Mouse (Mus musculus) kidney, embryonic 15.5 days (tissue): ENCODE data around the gene Fthl17f. TPM values are rescaled to one million over a fixed set of nuclear protein-coding genes. Genes with fewer than 3 reads are reported as not detected.

Experiments used
- polyA plus RNA-seq: library from polyadenylated mRNA; unstranded; fragments of >200 nt; fragmentation: Nextera tagmentation; extraction: Ambion mirVana; gene quantifications from 2 replicates; pipeline ENCODE4 v1.2.1, GENCODE M21; 2015

Fthl17f gene
- polyA plus RNA-seq, 1 experiment from 2014 or later = not detected

Other genes with a start within 250 kb of the Fthl17f start
- gene Gm6592, start 219.0 kb upstream of the Fthl17f start, polyA plus RNA-seq = not detected in 2 replicates
- gene Gm5751, start 188.8 kb upstream of the Fthl17f start, polyA plus RNA-seq = not detected in 2 replicates
- 3.6 and 3.7 TPM in 2 replicates for gene B630019K06Rik, start 170.6 kb upstream of the Fthl17f start, polyA plus RNA-seq
- gene Fthl17b, start 100.0 kb upstream of the Fthl17f start, polyA plus RNA-seq = not detected in 2 replicates
- not detected in 2 replicates for gene Fthl17c, start 86.5 kb upstream of the Fthl17f start, polyA plus RNA-seq
- not detected in 2 replicates for gene Fthl17d, start 76.3 kb upstream of the Fthl17f start, polyA plus RNA-seq
- gene Fthl17e, start 29.5 kb upstream of the Fthl17f start, polyA plus RNA-seq = not detected in 2 replicates
- not detected in 2 replicates for gene 4930402K13Rik, start 41.5 kb downstream of the Fthl17f start, polyA plus RNA-seq
- gene Lancl3, start 136.9 kb downstream of the Fthl17f start, polyA plus RNA-seq = 0.99 and 1.3 TPM in 2 replicates
- 0.27 TPM in 1 of 2 replicates, not detected in the other for gene Gm14862, start 193.9 kb downstream of the Fthl17f start, polyA plus RNA-seq
- 1.4 and 2.2 TPM in 2 replicates for gene Xk, start 209.7 kb downstream of the Fthl17f start, polyA plus RNA-seq
- gene H2al1m, start 220.7 kb downstream of the Fthl17f start, polyA plus RNA-seq = not detected in 2 replicates